In the genomic region with DNA sequence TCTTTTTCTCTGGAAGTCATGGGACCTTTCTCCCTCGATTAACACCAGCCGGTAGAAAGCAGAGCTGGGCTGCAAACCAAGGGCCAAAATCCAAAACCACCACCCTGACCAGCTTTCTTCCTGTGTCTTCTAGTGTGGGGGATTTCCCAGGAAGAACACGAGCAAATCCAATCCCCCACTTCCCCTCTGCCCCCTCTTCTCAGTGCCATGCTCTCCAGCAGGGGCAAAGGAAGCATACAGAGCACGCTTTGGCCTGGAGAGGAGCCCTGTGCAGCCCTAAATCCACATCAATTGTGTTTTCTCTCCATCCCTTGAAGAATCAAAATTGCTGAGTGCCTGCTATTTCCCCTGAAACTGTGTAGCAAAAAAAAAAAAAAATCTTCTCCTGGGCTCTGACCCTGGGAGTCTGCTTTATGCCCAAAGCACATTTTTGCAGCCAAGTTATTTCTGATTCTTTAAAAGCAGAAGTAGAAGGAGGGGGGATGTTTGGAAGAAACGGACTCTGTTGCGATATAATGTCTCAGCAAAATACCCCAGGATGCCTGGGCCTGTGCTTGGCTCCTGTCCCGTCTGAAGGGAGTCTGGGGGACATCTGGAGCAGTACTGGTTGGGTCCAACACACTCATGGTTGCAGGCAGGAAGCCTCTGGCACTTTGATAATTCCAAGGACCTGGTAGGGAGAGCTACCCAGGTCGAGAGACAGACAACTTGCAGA, we compare ENCODE assay signal across 27 mouse cellular contexts.
A peak's percentile ranks its signal among the peaks of the same experiment; 100 is the strongest.
DNase-seq lines count a peak whose midpoint lies in the region; ATAC-seq and TF ChIP-seq lines count a peak whose summit lies in the region.
"Had no signal": no experiment of that assay in that cellular context is flagged by ENCODE, and none has a peak within 500 bp of the region (broad histone marks: within the 10 kb centered on the region; RNA-seq: fewer than 3 reads in every experiment).

No protein-coding gene starts in this region.

- peak overlapping the region; percentile 21 for H3K27ac ChIP-seq in lung, embryonic 15.5 days
- H3K27ac ChIP-seq in bone marrow macrophage, adult 2 months (ENCODE audit: insufficient read depth, low read depth, low read length) = peak overlapping the region; percentile 94
- H3K27ac ChIP-seq: embryonic facial prominence, embryonic 12.5 days; hindbrain, embryonic 13.5 days; kidney, postnatal 0 days; limb, embryonic 15.5 days; liver, embryonic 13.5 days; midbrain, embryonic 10.5 days; neural tube, embryonic 12.5 days had no signal

- H3K9ac ChIP-seq in lung, embryonic 15.5 days = no peak overlapping the region
- H3K9ac ChIP-seq: embryonic facial prominence, embryonic 12.5 days; forebrain, postnatal 0 days; hindbrain, embryonic 13.5 days; limb, embryonic 15.5 days; liver, embryonic 13.5 days; neural tube, embryonic 12.5 days had no signal

- H3K27me3 ChIP-seq in lung, embryonic 15.5 days = no peaks in the 10 kb centered on the region
- H3K27me3 ChIP-seq: embryonic facial prominence, embryonic 12.5 days; limb, embryonic 15.5 days; liver, embryonic 13.5 days; neural tube, embryonic 12.5 days had no signal

- intact Hi-C loops in gastrocnemius, postnatal 14 days (cut with DNase I; ENCODE audit: low total_unique reads) = no loop called here

- 54% methylated on average over 8 of the region's 8 CpGs for WGBS in lung, embryonic 15.5 days

- H3K4me2 ChIP-seq in lung, embryonic 15.5 days = no peak overlapping the region
- H3K4me2 ChIP-seq: embryonic facial prominence, embryonic 12.5 days; hindbrain, embryonic 13.5 days; limb, embryonic 15.5 days; liver, embryonic 13.5 days; neural tube, embryonic 12.5 days had no signal

- H3K4me3 ChIP-seq in lung, embryonic 15.5 days = no peak overlapping the region
- H3K4me3 ChIP-seq in bone marrow macrophage, adult 2 months (ENCODE audit: insufficient read depth, low read length) = 0 out of 2 replicates have a peak overlapping the region, but pooled peaks have one; percentile 5
- H3K4me3 ChIP-seq: embryonic facial prominence, embryonic 12.5 days; erythroblast, embryonic 14.5 days; hindbrain, embryonic 13.5 days; limb, embryonic 15.5 days; liver, embryonic 13.5 days; midbrain, embryonic 10.5 days; myocyte; neural tube, embryonic 12.5 days had no signal

- H3K4me1 ChIP-seq in lung, embryonic 15.5 days = peaks cover 12% of the 10 kb centered on the region
- peaks cover 58% of the 10 kb centered on the region for H3K4me1 ChIP-seq in bone marrow macrophage, adult 2 months (ENCODE audit: control insufficient read depth, insufficient read depth, low read length)
- H3K4me1 ChIP-seq: liver, embryonic 13.5 days had no signal

- H3K36me3 ChIP-seq in lung, embryonic 15.5 days = no peaks in the 10 kb centered on the region
- H3K36me3 ChIP-seq: embryonic facial prominence, embryonic 12.5 days; G1E; hindbrain, embryonic 13.5 days; limb, embryonic 15.5 days; liver, embryonic 13.5 days; midbrain, embryonic 10.5 days; neural tube, embryonic 12.5 days had no signal

- no peak; the same call in 1 of the 2 replicates for ATAC-seq in lung, embryonic 15.5 days (ENCODE audit: borderline replicate concordance, extremely low read depth, low FRiP score, low TSS enrichment)
- peak; percentile 52 to 65 for ATAC-seq in hematopoietic stem cell, adult 5-6 weeks (replicated peaks in 1 of 2; ENCODE audit: insufficient read depth in 1 of 2, low FRiP score in 2 of 2, low TSS enrichment in 1 of 2, low read depth in 1 of 2, poor library complexity in 2 of 2, severe bottlenecking in 2 of 2)
- ATAC-seq: forebrain, postnatal 0 days; intestine, embryonic 16.5 days had no signal

- peak; percentile 7 for DNase-seq in gastrocnemius, postnatal 25 days
- no peak for DNase-seq in gastrocnemius, postnatal 14 days
- DNase-seq in lung, adult 18-20 months = no peak
- no peak for DNase-seq in urinary bladder, adult 2 months (ENCODE audit: low spot score)
- no peak for DNase-seq in ovary, adult 18-20 months (ENCODE audit: low spot score)
- DNase-seq: adrenal gland, adult 8-10 months; cerebellum, adult 8-10 months; cerebellum, postnatal 25 days; forebrain, postnatal 0 days; kidney, adult 8-10 months; kidney, postnatal 4 days; layer of hippocampus, postnatal 36 days; left cerebral cortex, postnatal 4 days; liver, embryonic 13.5 days had no signal

- TF ChIP-seq POLR2A in bone marrow macrophage, adult 2 months (IDR thresholded peaks at IDR 0.05; ENCODE audit: borderline replicate concordance, low read depth, low read length) = no peak

- no peak for TF ChIP-seq CTCF in bone marrow macrophage, adult 2 months (IDR thresholded peaks at IDR 0.05; ENCODE audit: low read depth, low read length)

- no peaks in the 10 kb centered on the region for H3K9me3 ChIP-seq in lung, embryonic 15.5 days
- H3K9me3 ChIP-seq: embryonic facial prominence, embryonic 12.5 days; hindbrain, embryonic 13.5 days; limb, embryonic 15.5 days; liver, embryonic 13.5 days; midbrain, embryonic 10.5 days; neural tube, embryonic 12.5 days had no signal
